Mouse (Mus musculus): ENCODE data around the gene Lmcd1. TPM values are rescaled to one million over a fixed set of nuclear protein-coding genes. Genes with fewer than 3 reads are reported as not detected.

Lmcd1 gene
- polyA plus RNA-seq, 1 experiment from 2014 or later = 54.5 TPM

DNA sequence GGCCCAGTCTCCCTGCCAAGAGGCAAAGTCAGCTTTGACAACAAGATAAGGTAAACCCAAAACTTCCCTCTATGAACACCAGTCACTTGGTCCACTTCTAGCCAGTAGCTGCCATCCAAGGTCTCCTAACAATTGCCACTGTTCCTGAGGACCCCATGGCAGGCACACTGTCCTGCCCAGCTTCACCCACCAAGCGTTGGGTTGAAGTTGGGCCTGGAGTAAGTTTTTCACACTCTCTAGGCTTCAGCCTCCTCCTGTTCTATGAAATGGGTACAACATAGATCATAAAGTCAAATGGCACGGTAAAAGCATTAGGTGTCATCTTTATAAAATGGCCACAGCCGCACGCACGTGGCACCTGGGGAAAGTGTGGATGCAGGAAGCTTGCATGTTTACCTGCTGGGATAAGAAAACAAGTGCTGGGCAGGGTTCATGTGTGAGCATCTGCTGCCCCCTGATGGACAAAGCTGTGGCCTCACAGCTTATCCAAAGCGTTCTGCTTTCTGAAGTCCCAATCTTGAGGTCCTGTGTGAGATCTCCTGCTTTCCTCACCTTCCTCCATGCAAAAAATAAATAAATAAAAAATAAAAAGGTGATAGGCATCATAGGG is 88.9 kb downstream of the Lmcd1 start:
- Histone ChIP-seq H3K27ac (no peak overlapping the region), H3K4me3 (no peak overlapping the region), H3K36me3 (no peaks in the 10 kb centered on the region), H3K9me3 (replicated peaks) (no peaks in the 10 kb centered on the region), H3K4me1 (replicated peaks) (no peaks in the 10 kb centered on the region), H3K4me2 (no peak overlapping the region), H3K9ac (no peak overlapping the region), H3K27me3 (no peaks in the 10 kb centered on the region)
- 36% methylated on average over 6 of the region's 6 CpGs for WGBS
- ATAC-seq (replicated peaks; ENCODE audit: insufficient number of reproducible peaks, insufficient read depth, low FRiP score, low read depth) = no peak

DNA sequence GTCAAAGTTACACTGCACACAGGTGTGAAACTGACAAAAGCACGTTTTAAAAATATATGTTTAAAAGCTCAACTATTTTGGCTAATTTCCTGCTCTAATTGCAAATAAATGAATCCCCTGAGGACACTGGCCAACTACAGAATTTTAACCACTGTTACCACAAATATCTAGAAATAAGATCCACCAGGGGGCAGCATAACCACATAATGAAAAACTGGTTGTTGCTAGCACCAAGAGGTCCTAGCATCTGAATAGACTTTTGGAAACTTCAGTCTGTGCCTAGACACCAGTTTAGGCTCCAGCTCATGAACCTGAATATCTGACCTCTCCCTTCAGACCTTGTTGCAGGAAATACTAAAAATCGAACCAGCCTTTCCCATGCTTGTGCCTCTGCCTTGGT is 91.0 kb downstream of the Lmcd1 start:
- no peak for ATAC-seq (replicated peaks; ENCODE audit: insufficient number of reproducible peaks, insufficient read depth, low FRiP score, low read depth)
- Histone ChIP-seq H3K27ac (no peak overlapping the region), H3K4me1 (replicated peaks) (no peaks in the 10 kb centered on the region), H3K9ac (no peak overlapping the region), H3K27me3 (no peaks in the 10 kb centered on the region), H3K4me2 (no peak overlapping the region), H3K4me3 (no peak overlapping the region), H3K36me3 (no peaks in the 10 kb centered on the region), H3K9me3 (replicated peaks) (no peaks in the 10 kb centered on the region)
- 42% methylated on average over 2 of the region's 2 CpGs for WGBS

DNA sequence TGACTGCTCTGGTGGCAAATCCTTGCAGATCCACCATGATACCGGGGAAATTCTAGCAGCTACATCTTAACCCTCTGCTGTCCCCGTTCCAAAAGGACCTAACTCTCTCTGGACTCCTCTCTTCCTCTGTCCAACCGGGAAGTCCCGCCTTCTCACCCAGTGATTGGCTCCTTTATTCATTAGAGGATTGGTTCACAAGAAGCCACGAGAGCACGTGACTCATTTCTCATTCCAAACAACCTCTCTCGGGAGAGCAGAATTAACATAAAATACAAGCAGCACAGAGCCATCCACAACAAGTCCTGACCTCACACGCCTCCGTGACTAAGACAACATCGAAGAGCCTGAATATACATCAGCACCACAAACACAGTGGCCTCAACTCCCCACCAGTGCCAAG is 91.7 kb downstream of the Lmcd1 start:
- Histone ChIP-seq H3K9ac (no peak overlapping the region), H3K36me3 (no peaks in the 10 kb centered on the region), H3K4me2 (no peak overlapping the region), H3K4me3 (no peak overlapping the region), H3K27ac (no peak overlapping the region), H3K27me3 (no peaks in the 10 kb centered on the region), H3K4me1 (replicated peaks) (no peaks in the 10 kb centered on the region), H3K9me3 (replicated peaks) (no peaks in the 10 kb centered on the region)
- no peak for ATAC-seq (replicated peaks; ENCODE audit: insufficient number of reproducible peaks, insufficient read depth, low FRiP score, low read depth)
- 82% methylated on average over 10 of the region's 10 CpGs for WGBS

DNA sequence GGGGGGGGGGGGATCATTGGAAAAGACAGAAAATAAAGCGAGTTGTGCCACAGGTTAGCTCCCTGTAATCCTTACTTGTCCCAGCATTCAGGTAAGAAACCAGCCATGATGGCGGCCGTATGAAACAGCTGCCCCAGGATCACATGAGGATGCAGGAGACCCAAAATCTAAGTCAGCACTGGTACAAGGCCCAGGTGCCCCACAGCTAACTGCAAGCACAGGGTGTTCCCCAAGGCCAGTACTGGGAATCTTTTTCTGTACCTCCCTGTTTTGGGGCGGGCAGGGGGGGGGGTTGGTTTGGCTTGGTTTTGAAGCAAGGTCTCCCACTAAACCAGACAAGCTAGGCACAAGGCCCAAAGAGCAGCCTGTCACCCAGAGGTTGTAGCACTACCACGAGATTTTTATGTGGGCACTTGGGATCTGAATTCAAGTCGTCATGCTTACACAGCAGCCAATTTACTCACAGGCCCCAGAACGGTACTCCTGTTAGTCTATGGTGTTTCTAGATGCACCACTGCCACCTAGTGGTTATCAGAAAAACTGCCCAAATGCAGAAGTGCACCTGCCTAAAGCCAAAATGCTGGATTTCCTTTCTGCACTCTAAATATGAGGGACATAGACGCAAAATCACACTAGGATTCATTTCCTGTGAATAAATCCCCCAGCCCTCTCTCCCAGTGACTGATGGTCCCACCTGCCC is 100.5 kb downstream of the Lmcd1 start:
- H3K4me1 ChIP-seq (replicated peaks) = no peaks in the 10 kb centered on the region
- H3K9ac ChIP-seq = no peak overlapping the region
- H3K27ac ChIP-seq = no peak overlapping the region
- no peak overlapping the region for H3K4me3 ChIP-seq
- no peaks in the 10 kb centered on the region for H3K9me3 ChIP-seq (replicated peaks)
- no peaks in the 10 kb centered on the region for H3K36me3 ChIP-seq
- H3K27me3 ChIP-seq = no peaks in the 10 kb centered on the region
- H3K4me2 ChIP-seq = no peak overlapping the region
- no peak for ATAC-seq (replicated peaks; ENCODE audit: insufficient number of reproducible peaks, insufficient read depth, low FRiP score, low read depth)
- 43% methylated on average over 8 of the region's 8 CpGs for WGBS

DNA sequence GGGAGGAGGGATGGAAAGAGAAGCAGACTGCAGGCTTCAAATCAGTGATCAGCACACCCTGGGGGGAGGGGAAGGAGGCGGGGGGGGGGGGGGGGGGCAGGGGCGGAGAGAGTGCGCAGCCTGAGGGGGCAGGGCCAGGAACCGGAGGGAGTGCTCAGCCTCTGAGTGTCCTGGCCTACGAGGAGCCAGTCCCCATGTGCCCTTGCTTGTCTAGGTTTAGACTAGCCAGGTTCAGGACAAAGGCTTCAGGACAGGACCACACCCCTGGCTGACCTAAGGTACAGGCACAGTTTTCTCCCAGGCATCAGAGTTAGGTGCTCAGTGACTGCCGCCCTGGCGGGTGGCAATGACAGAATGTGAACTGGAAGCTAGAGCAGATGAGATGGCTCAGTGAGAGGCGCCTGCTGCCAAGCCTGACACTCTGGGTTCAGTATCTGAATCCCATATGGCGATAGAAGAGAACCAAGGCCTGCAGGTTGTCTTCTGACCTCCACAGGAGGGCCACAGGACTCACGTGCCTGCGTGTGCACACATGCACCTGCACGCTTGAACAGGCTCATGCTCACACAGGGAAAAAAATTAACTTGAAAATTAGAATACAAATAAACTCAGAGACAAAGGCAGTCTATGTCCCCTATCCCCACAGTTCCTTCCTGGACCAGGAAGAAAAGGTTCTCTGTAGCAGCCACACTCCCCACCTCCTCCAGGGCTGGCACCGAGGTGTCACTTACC is 102.3 kb downstream of the Lmcd1 start:
- Histone ChIP-seq H3K27ac (no peak overlapping the region), H3K9ac (no peak overlapping the region), H3K4me2 (no peak overlapping the region), H3K36me3 (no peaks in the 10 kb centered on the region), H3K4me3 (no peak overlapping the region), H3K4me1 (replicated peaks) (no peaks in the 10 kb centered on the region), H3K27me3 (peaks cover 2% of the 10 kb centered on the region; the same call in 1 of the 2 replicates), H3K9me3 (replicated peaks) (no peaks in the 10 kb centered on the region)
- no peak for ATAC-seq (replicated peaks; ENCODE audit: insufficient number of reproducible peaks, insufficient read depth, low FRiP score, low read depth)
- WGBS = 66% methylated on average over 10 of the region's 13 CpGs

DNA sequence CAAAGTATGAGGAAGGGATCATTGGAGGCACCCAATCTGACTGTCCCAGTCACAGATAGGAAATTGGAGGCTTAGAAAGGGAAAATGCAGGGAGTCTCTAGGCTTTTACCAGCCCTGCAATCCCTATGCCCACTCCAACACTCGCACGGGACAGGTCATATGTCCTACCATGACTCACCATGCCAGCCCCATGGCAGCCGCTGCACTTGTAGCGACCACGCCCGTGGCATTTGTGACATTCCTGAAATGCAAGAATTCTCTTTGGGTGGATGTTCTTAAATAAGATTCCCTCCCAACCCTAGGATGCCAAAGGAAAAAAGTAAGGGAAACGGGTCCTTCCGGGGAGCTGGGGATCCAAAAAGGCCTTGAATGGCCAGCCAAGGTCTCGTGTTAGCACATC is 105.5 kb downstream of the Lmcd1 start:
- Histone ChIP-seq H3K4me1 (replicated peaks) (peaks cover 7% of the 10 kb centered on the region), H3K4me2 (no peak overlapping the region), H3K9ac (no peak overlapping the region), H3K27me3 (peaks cover 2% of the 10 kb centered on the region; the same call in 1 of the 2 replicates), H3K4me3 (no peak overlapping the region), H3K27ac (no peak overlapping the region), H3K9me3 (replicated peaks) (no peaks in the 10 kb centered on the region), H3K36me3 (no peaks in the 10 kb centered on the region)
- no peak for ATAC-seq (replicated peaks; ENCODE audit: insufficient number of reproducible peaks, insufficient read depth, low FRiP score, low read depth)
- 86% methylated on average over 9 of the region's 9 CpGs for WGBS

Other genes starting within 250 kb of the Lmcd1 start
- gene Ssu2, start 114.3 kb downstream of the Lmcd1 start, polyA plus RNA-seq (2015; fragmentation: Nextera tagmentation; extraction: Ambion mirVana) = 2.6 and 3.2 TPM in 2 replicates
- gene Cav3, start 185.7 kb downstream of the Lmcd1 start, polyA plus RNA-seq (2015; fragmentation: Nextera tagmentation; extraction: Ambion mirVana) = 102 and 110 TPM in 2 replicates
- 0.21 and 0.30 TPM in 2 replicates for gene Oxtr, start 216.2 kb downstream of the Lmcd1 start, polyA plus RNA-seq (2015; fragmentation: Nextera tagmentation; extraction: Ambion mirVana)

All from heart, embryonic 15.5 days (tissue).